Mouse (Mus musculus) hindbrain, embryonic 10.5 days (tissue): ENCODE data around the gene Cyp27b1. TPM values are rescaled to one million over a fixed set of nuclear protein-coding genes. Genes with fewer than 3 reads are reported as not detected.
A peak's percentile ranks its signal among the peaks of the same experiment; 100 is the strongest.

Experiments used
- DNase-seq: peaks from one replicate; pipeline ENCODE4 v3.0.0-alpha.2; 2017; ENCODE audit warnings: low spot score
- H3K27ac ChIP-seq: fragments of 300-500 bp; sonication (generic); 2 replicates; pipeline ENCODE4 v1.5.1; 2016; ENCODE audit warnings: mild to moderate bottlenecking, moderate library complexity
- H3K27me3 ChIP-seq: fragments of 300-500 bp; sonication (generic); 2 replicates; pipeline ENCODE4 v1.6.1; 2016; ENCODE audit warnings: mild to moderate bottlenecking; ENCODE audit not compliant: poor library complexity, insufficient read depth, severe bottlenecking
- H3K36me3 ChIP-seq: fragments of 300-500 bp; sonication (generic); 2 replicates; pipeline ENCODE4 v1.6.1; 2016; ENCODE audit warnings: mild to moderate bottlenecking, moderate library complexity
- H3K4me1 ChIP-seq: fragments of 300-500 bp; sonication (generic); replicated peaks from 2 replicates; pipeline ENCODE4 v1.6.1; 2016; ENCODE audit warnings: mild to moderate bottlenecking
- H3K4me3 ChIP-seq: fragments of 300-500 bp; sonication (generic); 2 replicates; pipeline ENCODE4 v1.5.1; 2016; ENCODE audit warnings: mild to moderate bottlenecking, moderate library complexity
- H3K9me3 ChIP-seq: fragments of 300-500 bp; sonication (generic); 2 replicates; pipeline ENCODE4 v1.6.1; 2016; ENCODE audit warnings: mild to moderate bottlenecking, moderate library complexity
- WGBS: fragments of 180-500 bp; shearing (Covaris S2); methylation state at CpG from one replicate; pipeline ENCODE4 v1.1.7; 2016; 5-methylcytosine and 5-hydroxymethylcytosine counted together
- polyA plus RNA-seq: library from polyadenylated mRNA; unstranded; fragments of >200 nt; fragmentation: Nextera tagmentation; extraction: Ambion mirVana; gene quantifications from 2 replicates; pipeline ENCODE4 v1.2.1, GENCODE M21; 2016

Cyp27b1 gene
- polyA plus RNA-seq, 1 experiment from 2014 or later = 0.34 TPM

- Histone ChIP-seq H3K4me1 (peaks cover 17% of the 10 kb centered on the region), H3K4me3 (no peak overlapping the region), H3K9me3 (no peaks in the 10 kb centered on the region), H3K36me3 (no peaks in the 10 kb centered on the region), H3K27ac (no peak overlapping the region), H3K27me3 (peaks cover 20% of the 10 kb centered on the region)
- DNase-seq = no peak
- WGBS = 72% methylated on average over 12 of the region's 12 CpGs
These were observed 10.4 kb upstream of the Cyp27b1 start for GRCm38 (mm10) chr10:127037641-127038040.

- H3K27me3 ChIP-seq = peaks cover 20% of the 10 kb centered on the region
- 2% methylated on average over 20 of the region's 20 CpGs for WGBS
- peak overlapping the region; percentile 89 for H3K27ac ChIP-seq
- DNase-seq = no peak
- H3K36me3 ChIP-seq = peaks cover 23% of the 10 kb centered on the region
- peaks cover 24% of the 10 kb centered on the region for H3K4me1 ChIP-seq
- peak overlapping the region; percentile 83 for H3K4me3 ChIP-seq
- H3K9me3 ChIP-seq = no peaks in the 10 kb centered on the region
These were observed 7.4 kb upstream of the Cyp27b1 start for GRCm38 (mm10) chr10:127040569-127041214.

- peak within 1 kb of the TSS; percentile 89 for H3K27ac ChIP-seq
- H3K9me3 ChIP-seq = no peaks in the 10 kb centered on the region
- WGBS = under 1% methylated on average over 28 of the region's 28 CpGs
- H3K27me3 ChIP-seq = peaks cover 18% of the 10 kb centered on the region
- peaks cover 24% of the 10 kb centered on the region for H3K4me1 ChIP-seq
- H3K4me3 ChIP-seq = peak within 1 kb of the TSS; percentile 83
- peaks cover 28% of the 10 kb centered on the region for H3K36me3 ChIP-seq
- peak; percentile 66 for DNase-seq
These were observed 6.7 kb upstream of the Cyp27b1 start, which contains the start of the genes Mettl1 and Eef1akmt3 for GRCm38 (mm10) chr10:127041274-127041766. Gene Mettl1, plus strand, starts transcription at chr10:127041414. Gene Eef1akmt3, minus strand, starts transcription at chr10:127041513.

- Histone ChIP-seq H3K36me3 (peaks cover 31% of the 10 kb centered on the region), H3K27ac (peak overlapping the region; percentile 89), H3K9me3 (no peaks in the 10 kb centered on the region), H3K4me1 (peaks cover 24% of the 10 kb centered on the region), H3K4me3 (peak overlapping the region; percentile 83), H3K27me3 (peaks cover 21% of the 10 kb centered on the region)
- DNase-seq = peak; percentile 94
- WGBS = under 1% methylated on average over 44 of the region's 44 CpGs
These were observed 6.2 kb upstream of the Cyp27b1 start for GRCm38 (mm10) chr10:127041774-127042338.

GRCm38 (mm10) chr10:127042468-127043115, 5.5 kb upstream of the Cyp27b1 start:
- peak overlapping the region; percentile 89 for H3K27ac ChIP-seq
- 22% methylated on average over 5 of the region's 5 CpGs for WGBS
- H3K4me1 ChIP-seq = peaks cover 24% of the 10 kb centered on the region
- H3K36me3 ChIP-seq = peaks cover 31% of the 10 kb centered on the region
- H3K9me3 ChIP-seq = no peaks in the 10 kb centered on the region
- peaks cover 28% of the 10 kb centered on the region for H3K27me3 ChIP-seq
- no peak for DNase-seq
- peak overlapping the region; percentile 83 for H3K4me3 ChIP-seq

- DNase-seq = no peak
- no peaks in the 10 kb centered on the region for H3K9me3 ChIP-seq
- 68% methylated on average over 6 of the region's 6 CpGs for WGBS
- H3K36me3 ChIP-seq = peaks cover 31% of the 10 kb centered on the region
- H3K4me1 ChIP-seq = peaks cover 25% of the 10 kb centered on the region
- peaks cover 34% of the 10 kb centered on the region for H3K27me3 ChIP-seq
- no peak overlapping the region for H3K27ac ChIP-seq
- peak overlapping the region; percentile 83; the same call in 1 of the 2 replicates for H3K4me3 ChIP-seq
These were observed 4.9 kb upstream of the Cyp27b1 start for GRCm38 (mm10) chr10:127043187-127043586.

GRCm38 (mm10) chr10:127048608-127049394, 751 bp downstream of the Cyp27b1 start:
- H3K4me1 ChIP-seq = peaks cover 20% of the 10 kb centered on the region
- H3K36me3 ChIP-seq = peaks cover 30% of the 10 kb centered on the region
- H3K9me3 ChIP-seq = no peaks in the 10 kb centered on the region
- H3K27ac ChIP-seq = no peak overlapping the region
- peak overlapping the region; percentile 26; the same call in 1 of the 2 replicates for H3K4me3 ChIP-seq
- WGBS = 5% methylated on average over 35 of the region's 35 CpGs
- no peak for DNase-seq
- H3K27me3 ChIP-seq = peaks cover 65% of the 10 kb centered on the region

- peaks cover 65% of the 10 kb centered on the region for H3K27me3 ChIP-seq
- H3K4me1 ChIP-seq = peaks cover 20% of the 10 kb centered on the region
- peak; percentile 15 for DNase-seq
- no peaks in the 10 kb centered on the region for H3K9me3 ChIP-seq
- H3K4me3 ChIP-seq = peak overlapping the region; percentile 26; the same call in 1 of the 2 replicates
- WGBS = 3% methylated on average over 29 of the region's 29 CpGs
- no peak overlapping the region for H3K27ac ChIP-seq
- peaks cover 33% of the 10 kb centered on the region for H3K36me3 ChIP-seq
These were observed 1.5 kb downstream of the Cyp27b1 start for GRCm38 (mm10) chr10:127049395-127050118.

- Histone ChIP-seq H3K4me3 (no peak overlapping the region), H3K4me1 (peaks cover 20% of the 10 kb centered on the region), H3K9me3 (no peaks in the 10 kb centered on the region), H3K27ac (no peak overlapping the region), H3K27me3 (peaks cover 65% of the 10 kb centered on the region), H3K36me3 (peaks cover 33% of the 10 kb centered on the region)
- no peak for DNase-seq
- WGBS = 19% methylated on average over 10 of the region's 10 CpGs
These were observed 2.0 kb downstream of the Cyp27b1 start for GRCm38 (mm10) chr10:127050119-127050474.

- Histone ChIP-seq H3K27me3 (peaks cover 47% of the 10 kb centered on the region), H3K36me3 (peaks cover 47% of the 10 kb centered on the region), H3K4me1 (peaks cover 33% of the 10 kb centered on the region), H3K9me3 (no peaks in the 10 kb centered on the region), H3K27ac (no peak overlapping the region), H3K4me3 (no peak overlapping the region)
- peak; percentile 33 for DNase-seq
- 75% methylated on average over 4 of the region's 4 CpGs for WGBS
These were observed 6.6 kb downstream of the Cyp27b1 start for GRCm38 (mm10) chr10:127054646-127055045.

- Histone ChIP-seq H3K27me3 (peaks cover 46% of the 10 kb centered on the region), H3K36me3 (peaks cover 47% of the 10 kb centered on the region), H3K4me1 (peaks cover 35% of the 10 kb centered on the region), H3K27ac (no peak overlapping the region), H3K9me3 (no peaks in the 10 kb centered on the region), H3K4me3 (no peak overlapping the region)
- DNase-seq = no peak
- WGBS = 88% methylated on average over 8 of the region's 8 CpGs
These were observed 7.4 kb downstream of the Cyp27b1 start for GRCm38 (mm10) chr10:127055406-127055805.

GRCm38 (mm10) chr10:127056490-127056889, 8.4 kb downstream of the Cyp27b1 start:
- Histone ChIP-seq H3K4me1 (peaks cover 46% of the 10 kb centered on the region), H3K4me3 (no peak overlapping the region), H3K36me3 (peaks cover 47% of the 10 kb centered on the region), H3K9me3 (no peaks in the 10 kb centered on the region), H3K27me3 (peaks cover 46% of the 10 kb centered on the region), H3K27ac (no peak overlapping the region)
- DNase-seq = no peak
- 91% methylated on average over 20 of the region's 20 CpGs for WGBS
